Mouse (Mus musculus): ENCODE results near the gene Inpp5k.
"Not testable (repeated sequence)": the region's sequence is repeated elsewhere in the genome, so short reads cannot be mapped to it uniquely, and the experiment has no call there.

Gene Inpp5k

GRCm38 (mm10) chr11:75677881-75678746, 47.3 kb downstream of the Inpp5k start:
- no peak for DNase-seq (ENCODE audit: low spot score)

- DNase-seq (ENCODE audit: low spot score), result peak; percentile 99
Observed at GRCm38 (mm10) chr11:75678747-75679438, 48.1 kb downstream of the Inpp5k start, which contains the start of gene Crk. Crk (plus strand) TSS chr11:75679259.

GRCm38 (mm10) chr11:75679439-75680171, 48.8 kb downstream of the Inpp5k start:
- peak; percentile 65 for DNase-seq (ENCODE audit: low spot score)

GRCm38 (mm10) chr11:75684462-75684861, 53.7 kb downstream of the Inpp5k start:
- no peak for DNase-seq (ENCODE audit: low spot score)

- no peak for DNase-seq (ENCODE audit: low spot score)
Observed at GRCm38 (mm10) chr11:75684956-75685355, 54.2 kb downstream of the Inpp5k start.

GRCm38 (mm10) chr11:75687343-75687993, 56.7 kb downstream of the Inpp5k start:
- no peak for DNase-seq (ENCODE audit: low spot score)

GRCm38 (mm10) chr11:75688132-75688531, 57.3 kb downstream of the Inpp5k start:
- DNase-seq (ENCODE audit: low spot score), result no peak

- DNase-seq (ENCODE audit: low spot score), result no peak
Observed at GRCm38 (mm10) chr11:75689977-75690376, 59.2 kb downstream of the Inpp5k start.

- DNase-seq (ENCODE audit: low spot score), result no peak
Observed at GRCm38 (mm10) chr11:75691047-75691446, 60.3 kb downstream of the Inpp5k start.

GRCm38 (mm10) chr11:75693570-75693969, 62.8 kb downstream of the Inpp5k start:
- DNase-seq (ENCODE audit: low spot score), result no peak

- DNase-seq (ENCODE audit: low spot score), result not testable (repeated sequence)
Observed at GRCm38 (mm10) chr11:75697464-75697863, 66.7 kb downstream of the Inpp5k start.
